Mouse (Mus musculus) ES-Bruce4 (cell line): ENCODE measurements around the gene Kit. TPM values are rescaled to one million over a fixed set of nuclear protein-coding genes. Genes with fewer than 3 reads are reported as not detected.

ENCODE experiments used
- H3K27ac ChIP-seq: 2 replicates; pipeline ENCODE4 v1.5.1; 2012; ENCODE audit warnings: low read length, inconsistent platforms; ENCODE audit not compliant: insufficient read depth
- H3K27me3 ChIP-seq: 2 replicates; pipeline ENCODE4 v1.6.1; 2012; ENCODE audit warnings: mild to moderate bottlenecking, low read length, inconsistent platforms; ENCODE audit not compliant: control insufficient read depth, poor library complexity, insufficient read depth, severe bottlenecking
- H3K36me3 ChIP-seq: 2 replicates; pipeline ENCODE4 v1.6.1; 2012; ENCODE audit warnings: inconsistent platforms, mild to moderate bottlenecking, low read length, moderate library complexity; ENCODE audit not compliant: control insufficient read depth, poor library complexity, insufficient read depth, severe bottlenecking
- H3K4me1 ChIP-seq: one replicate; pipeline ENCODE4 v1.8.1; 2011; ENCODE audit warnings: low read length; ENCODE audit not compliant: control insufficient read depth, insufficient read depth
- H3K4me3 ChIP-seq: 2 replicates; pipeline ENCODE4 v1.5.1; 2011; ENCODE audit warnings: low read depth, mild to moderate bottlenecking, low read length
- H3K9ac ChIP-seq: 2 replicates; pipeline ENCODE4 v1.6.1; 2012; ENCODE audit warnings: low read depth, mild to moderate bottlenecking, inconsistent platforms; ENCODE audit not compliant: poor library complexity, severe bottlenecking
- H3K9me3 ChIP-seq: replicated peaks from 2 replicates; pipeline ENCODE4 v1.6.1; 2012; ENCODE audit warnings: mild to moderate bottlenecking, low read length, inconsistent platforms; ENCODE audit not compliant: control insufficient read depth, poor library complexity, insufficient read depth, severe bottlenecking
- CTCF ChIP-seq: IDR thresholded peaks from one replicate; pipeline ENCODE4 v1.8.1; 2011; ENCODE audit warnings: low read depth, low read length
- EP300 ChIP-seq: IDR thresholded peaks from 2 replicates; pipeline ENCODE4 v1.6.1; 2011; ENCODE audit warnings: low read depth, low read length; ENCODE audit not compliant: insufficient read depth
- POLR2A ChIP-seq: IDR thresholded peaks from one replicate; pipeline ENCODE4 v1.8.1; 2011; ENCODE audit warnings: low read length; ENCODE audit not compliant: insufficient read depth
- polyA plus RNA-seq: library from polyadenylated mRNA; stranded (reverse); fragments of >200 nt; gene quantifications from 2 replicates; pipeline ENCODE4 v1.2.4, GENCODE M21; 2011; ENCODE audit warnings: low read depth; ENCODE audit not compliant: missing spikeins, insufficient read depth, insufficient read length

The Kit gene
- polyA plus RNA-seq = 36.4 and 36.6 TPM in 2 replicates

DNA sequence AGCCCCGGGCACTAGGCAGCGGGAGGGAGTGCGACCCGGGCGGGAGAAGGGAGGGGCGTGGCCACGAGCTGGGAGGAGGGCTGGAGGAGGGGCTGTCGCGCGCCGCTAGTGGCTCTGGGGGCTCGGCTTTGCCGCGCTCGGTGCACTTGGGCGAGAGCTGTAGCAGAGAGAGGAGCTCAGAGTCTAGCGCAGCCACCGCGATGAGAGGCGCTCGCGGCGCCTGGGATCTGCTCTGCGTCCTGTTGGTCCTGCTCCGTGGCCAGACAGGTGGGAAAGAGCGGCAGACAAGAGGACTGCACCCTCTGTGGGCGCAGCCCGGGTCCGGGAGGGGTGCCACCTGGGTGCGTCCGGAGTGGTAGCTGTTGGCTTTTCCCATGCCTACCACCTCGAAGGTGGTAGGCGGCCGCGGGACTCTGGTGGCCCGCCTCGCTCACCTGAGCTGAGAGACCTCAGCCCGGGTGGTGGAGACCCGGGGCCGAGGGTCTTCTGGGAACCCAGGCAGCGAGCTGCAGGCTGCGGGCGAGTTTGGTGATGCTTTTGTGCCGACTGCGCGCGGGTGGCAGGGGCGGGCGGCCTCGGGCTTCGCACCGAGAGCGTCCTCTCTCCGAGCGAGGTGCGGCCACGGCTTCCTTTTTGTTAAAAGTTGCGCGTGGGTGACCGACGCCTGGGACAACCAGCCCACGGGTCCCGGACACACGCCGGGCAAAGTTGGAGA, at the start of gene Kit:
Gene Kit (plus strand): TSS at position 65 of the 715 bp plus-strand sequence.
- Histone ChIP-seq H3K36me3 (no peaks in the 10 kb centered on the region), H3K27me3 (no peaks in the 10 kb centered on the region), H3K27ac (no peak within 1 kb of the TSS), H3K9me3 (no peaks in the 10 kb centered on the region), H3K9ac (peak within 1 kb of the TSS; percentile 80), H3K4me3 (peak within 1 kb of the TSS; percentile 91), H3K4me1 (peaks cover 1% of the 10 kb centered on the region)
- no peak for TF ChIP-seq CTCF
- TF ChIP-seq POLR2A = peak; percentile 84

DNA sequence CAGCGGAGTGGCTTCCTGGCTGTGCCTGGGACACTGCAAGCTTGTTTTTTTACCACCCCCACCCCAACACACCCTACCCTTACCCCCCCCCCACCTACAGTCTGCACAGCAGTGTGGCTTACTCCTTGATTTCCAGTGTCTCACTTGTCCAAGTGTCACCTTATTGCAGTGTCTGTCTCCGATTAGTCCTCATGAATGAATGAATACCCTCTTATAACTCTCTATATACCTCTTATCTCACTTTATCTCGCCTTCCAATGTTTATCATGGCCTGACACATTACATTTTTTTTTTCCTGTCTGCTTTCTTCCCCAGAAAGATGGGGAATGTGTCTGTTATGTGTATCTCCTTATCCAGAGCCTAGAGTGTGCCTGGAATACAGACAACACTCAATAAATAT, 38.6 kb upstream of the Kit start:
- H3K36me3 ChIP-seq = no peaks in the 10 kb centered on the region
- H3K27ac ChIP-seq = no peak overlapping the region
- peaks cover 6% of the 10 kb centered on the region for H3K4me1 ChIP-seq
- no peak for TF ChIP-seq POLR2A
- no peak for TF ChIP-seq EP300
- no peak for TF ChIP-seq CTCF
- no peaks in the 10 kb centered on the region for H3K9me3 ChIP-seq
- H3K4me3 ChIP-seq = no peak overlapping the region
- H3K9ac ChIP-seq = no peak overlapping the region
- no peaks in the 10 kb centered on the region for H3K27me3 ChIP-seq

DNA sequence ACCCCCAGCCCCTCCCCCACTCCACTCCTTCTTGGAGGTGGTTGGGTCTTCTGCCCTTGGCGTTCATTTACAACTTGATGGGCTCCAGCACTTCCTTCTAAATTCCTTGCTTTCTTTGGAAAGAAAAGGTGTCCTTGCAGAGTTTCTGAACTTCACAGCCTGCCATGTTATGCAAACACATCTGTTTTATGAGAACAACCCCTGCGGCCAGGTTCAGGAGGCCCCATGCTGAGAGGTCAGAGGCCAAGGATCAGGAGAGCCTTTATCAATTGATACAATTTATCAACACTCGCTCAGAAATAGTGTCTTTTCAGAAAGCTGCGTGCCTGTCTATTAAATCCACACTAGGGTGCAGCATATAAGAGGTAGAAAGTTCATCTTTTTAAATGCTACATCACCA, 37.0 kb upstream of the Kit start:
- Histone ChIP-seq H3K36me3 (no peaks in the 10 kb centered on the region), H3K9me3 (no peaks in the 10 kb centered on the region), H3K27me3 (no peaks in the 10 kb centered on the region), H3K27ac (peak overlapping the region; percentile 35), H3K4me1 (peaks cover 6% of the 10 kb centered on the region), H3K4me3 (no peak overlapping the region), H3K9ac (no peak overlapping the region)
- TF ChIP-seq EP300 (peak; percentile 91), CTCF (no peak)

DNA sequence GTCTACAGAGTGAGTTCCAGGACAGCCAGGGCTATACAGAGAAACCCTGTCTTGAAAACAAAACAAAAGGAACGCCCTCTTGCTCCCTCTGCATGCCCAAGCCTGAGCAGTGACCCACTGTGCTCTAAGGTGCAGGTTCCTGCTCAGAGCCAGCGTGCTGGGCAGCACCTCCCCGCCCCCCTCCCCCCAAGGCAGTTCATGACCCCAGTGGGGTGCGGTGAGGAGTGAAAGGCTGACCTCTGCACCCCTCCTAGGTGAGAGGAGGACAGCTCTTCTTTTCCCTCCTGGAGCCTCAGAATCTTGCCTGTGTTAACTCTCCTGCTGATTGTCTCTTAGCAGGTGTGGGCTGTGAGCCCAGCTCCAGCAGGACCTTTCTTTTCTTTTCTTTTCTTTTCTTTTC, 36.3 kb upstream of the Kit start:
- TF ChIP-seq CTCF (no peak), POLR2A (no peak), EP300 (peak; percentile 99)
- Histone ChIP-seq H3K9me3 (no peaks in the 10 kb centered on the region), H3K36me3 (no peaks in the 10 kb centered on the region), H3K4me1 (peaks cover 8% of the 10 kb centered on the region), H3K27ac (no peak overlapping the region), H3K27me3 (no peaks in the 10 kb centered on the region), H3K4me3 (no peak overlapping the region), H3K9ac (no peak overlapping the region)

DNA sequence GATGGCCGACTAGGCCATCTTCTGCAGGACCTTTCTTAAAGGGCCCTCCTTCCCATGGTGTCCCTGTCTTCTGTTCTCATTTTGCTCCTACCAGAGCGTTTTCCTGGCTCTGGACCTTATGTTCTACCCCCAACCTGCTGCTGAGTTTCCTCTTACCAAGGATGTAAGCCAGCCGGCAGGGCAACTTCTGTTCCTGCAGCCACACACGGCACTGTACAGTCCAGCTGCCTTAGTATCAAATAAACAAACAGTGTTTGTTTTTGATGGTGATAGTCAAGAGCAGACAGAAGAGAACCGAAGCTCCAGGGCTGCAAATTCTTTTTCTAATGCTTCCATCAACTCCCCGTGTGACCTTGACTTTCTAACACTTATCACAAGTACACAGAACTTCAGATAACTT, 35.6 kb upstream of the Kit start:
- Histone ChIP-seq H3K27ac (no peak overlapping the region), H3K27me3 (no peaks in the 10 kb centered on the region), H3K9me3 (no peaks in the 10 kb centered on the region), H3K4me3 (no peak overlapping the region), H3K36me3 (no peaks in the 10 kb centered on the region), H3K9ac (no peak overlapping the region; the same call in 1 of the 2 replicates), H3K4me1 (peaks cover 8% of the 10 kb centered on the region)
- TF ChIP-seq POLR2A = no peak
- TF ChIP-seq CTCF = no peak
- TF ChIP-seq EP300 = no peak

DNA sequence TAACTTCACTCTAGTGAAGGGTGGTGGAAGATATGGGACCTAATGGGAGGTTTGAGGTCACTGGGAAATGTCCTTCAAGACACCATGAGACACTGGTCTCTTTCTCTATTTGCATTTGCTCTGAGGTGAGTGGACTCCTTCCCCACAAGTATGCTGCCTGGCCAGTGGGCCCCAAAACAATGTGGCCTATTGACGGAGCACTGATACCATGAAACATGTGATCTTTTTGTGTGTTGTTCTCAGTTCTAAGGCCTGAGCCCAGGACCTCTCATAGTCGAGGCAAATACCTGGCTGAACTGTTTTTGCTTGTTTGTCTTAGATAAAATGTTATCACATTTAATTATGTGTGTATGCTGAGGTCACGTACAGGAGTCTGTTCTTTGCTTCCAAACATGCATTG, 31.0 kb upstream of the Kit start:
- H3K4me3 ChIP-seq = no peak overlapping the region
- H3K27ac ChIP-seq = no peak overlapping the region
- no peak for TF ChIP-seq POLR2A
- TF ChIP-seq CTCF = no peak
- TF ChIP-seq EP300 = no peak

More for the DNA sequence above, 31.0 kb upstream of the Kit start:
- Histone ChIP-seq H3K36me3 (no peaks in the 10 kb centered on the region), H3K4me1 (peaks cover 7% of the 10 kb centered on the region), H3K9me3 (no peaks in the 10 kb centered on the region), H3K27me3 (no peaks in the 10 kb centered on the region), H3K9ac (no peak overlapping the region)
